Mouse (Mus musculus) cerebellum, postnatal 4 days (tissue): ENCODE measurements at regions not wholly inside any gene's neighbourhood (a gene's known extent, or its start where the extent isn't known, plus 50 kb on each side); places are given as distances from the start of the nearest gene placed in this dataset.

Experiments
- DNase-seq, 2 experiments: peaks; one replicate each; pipeline ENCODE4 v3.0.0; 2022; ENCODE audit warnings: low spot score in 2 of 2, mixed read lengths in 1 of 2

- DNase-seq, result peak in 1 of 2 experiments; percentile 8
Measured at GRCm38 (mm10) chr9:26383996-26384395, 349.5 kb upstream of the B3gat1 start.

GRCm38 (mm10) chr9:26398635-26399034 is 334.9 kb upstream of the B3gat1 start:
- DNase-seq, result no peak

- no peak for DNase-seq
Measured at GRCm38 (mm10) chr9:26422897-26423823, 310.4 kb upstream of the B3gat1 start.

- no peak for DNase-seq
Measured at GRCm38 (mm10) chr9:26435507-26435906, 298.0 kb upstream of the B3gat1 start.

GRCm38 (mm10) chr9:26437244-26437643 is 296.3 kb upstream of the B3gat1 start:
- DNase-seq, result no peak

- no peak for DNase-seq
Measured at GRCm38 (mm10) chr9:26453924-26454323, 279.6 kb upstream of the B3gat1 start.

- DNase-seq, result no peak
Measured at GRCm38 (mm10) chr9:26461081-26461480, 272.4 kb upstream of the B3gat1 start.

GRCm38 (mm10) chr9:26470694-26471392 is 262.7 kb upstream of the B3gat1 start:
- no peak for DNase-seq

- DNase-seq, result no peak
Measured at GRCm38 (mm10) chr9:26476341-26476740, 257.2 kb upstream of the B3gat1 start.

GRCm38 (mm10) chr9:26480881-26481280 is 252.6 kb upstream of the B3gat1 start:
- DNase-seq, result no peak

- no peak for DNase-seq
Measured at GRCm38 (mm10) chr9:26481890-26482289, 251.6 kb upstream of the B3gat1 start.

- no peak for DNase-seq
Measured at GRCm38 (mm10) chr9:26493740-26494139, 239.8 kb upstream of the B3gat1 start.

GRCm38 (mm10) chr9:26502027-26502426 is 231.5 kb upstream of the B3gat1 start:
- DNase-seq, result no peak

GRCm38 (mm10) chr9:26505941-26506340 is 227.6 kb upstream of the B3gat1 start:
- DNase-seq, result no peak

- DNase-seq, result no peak
Measured at GRCm38 (mm10) chr9:26518651-26519050, 214.9 kb upstream of the B3gat1 start.

GRCm38 (mm10) chr9:26519581-26520501 is 213.7 kb upstream of the B3gat1 start:
- DNase-seq, result peak in 1 of 2 experiments; percentile 26

- DNase-seq, result no peak
Measured at GRCm38 (mm10) chr9:26524089-26524488, 209.4 kb upstream of the B3gat1 start.

- no peak for DNase-seq
Measured at GRCm38 (mm10) chr9:26528761-26529160, 204.8 kb upstream of the B3gat1 start.

GRCm38 (mm10) chr9:26539042-26539441 is 194.5 kb upstream of the B3gat1 start:
- DNase-seq, result no peak

GRCm38 (mm10) chr9:26548328-26548922 is 185.1 kb upstream of the B3gat1 start:
- no peak for DNase-seq

GRCm38 (mm10) chr9:26549118-26549517 is 184.4 kb upstream of the B3gat1 start:
- peak in 1 of 2 experiments; percentile 12 for DNase-seq
